Mouse (Mus musculus) heart, embryonic 13.5 days (tissue): Measurements from ENCODE around the gene Hcn1. TPM values are rescaled to one million over a fixed set of nuclear protein-coding genes. Genes with fewer than 3 reads are reported as not detected.

Experiments
- ATAC-seq: fragments of 200-750 bp; cut with Nextera tagmentation; 2 replicates; pipeline ENCODE4 v1.8.0; 2017; ENCODE audit warnings: moderate TSS enrichment; ENCODE audit not compliant: insufficient number of reproducible peaks, low FRiP score, low TSS enrichment; ENCODE audit errors: extremely low read depth
- H3K27ac ChIP-seq: fragments of 300-500 bp; sonication (generic); replicated peaks from 2 replicates; pipeline ENCODE4 v1.5.1; 2015; ENCODE audit warnings: moderate library complexity, mild to moderate bottlenecking, inconsistent platforms
- H3K27me3 ChIP-seq: fragments of 300-500 bp; sonication (generic); replicated peaks from 2 replicates; pipeline ENCODE4 v1.6.1; 2015; ENCODE audit warnings: mild to moderate bottlenecking, inconsistent platforms
- H3K36me3 ChIP-seq: fragments of 300-500 bp; sonication (generic); 2 replicates; pipeline ENCODE4 v1.6.1; 2015; ENCODE audit warnings: mild to moderate bottlenecking, inconsistent platforms
- H3K4me1 ChIP-seq: fragments of 300-500 bp; sonication (generic); 2 replicates; pipeline ENCODE4 v1.6.1; 2015; ENCODE audit warnings: inconsistent platforms
- H3K4me2 ChIP-seq: fragments of 300-500 bp; sonication (generic); 2 replicates; pipeline ENCODE4 v1.6.1; 2015; ENCODE audit warnings: inconsistent platforms, mild to moderate bottlenecking, moderate library complexity
- H3K4me3 ChIP-seq: fragments of 300-500 bp; sonication (generic); 2 replicates; pipeline ENCODE4 v1.5.1; 2015; ENCODE audit warnings: moderate library complexity, mild to moderate bottlenecking, inconsistent platforms
- H3K9ac ChIP-seq: fragments of 300-500 bp; sonication (generic); 2 replicates; pipeline ENCODE4 v1.6.1; 2015; ENCODE audit warnings: inconsistent platforms, mild to moderate bottlenecking, moderate library complexity
- H3K9me3 ChIP-seq: fragments of 300-500 bp; sonication (generic); 2 replicates; pipeline ENCODE4 v1.6.1; 2016; ENCODE audit warnings: inconsistent platforms
- WGBS: fragments of 180-500 bp; shearing (Covaris S2); methylation state at CpG from one replicate; pipeline ENCODE4 v1.1.7; 2015; ENCODE audit warnings: mixed read lengths; 5-methylcytosine and 5-hydroxymethylcytosine counted together
- polyA plus RNA-seq: library from polyadenylated mRNA; unstranded; fragments of >200 nt; fragmentation: Nextera tagmentation; extraction: Ambion mirVana; gene quantifications from 2 replicates; pipeline ENCODE4 v1.2.1, GENCODE M21; 2015

The Hcn1 gene
- polyA plus RNA-seq, 1 experiment from 2014 or later: 0.09 TPM

GRCm38 (mm10) chr13:118029579-118029978 lies 427.5 kb downstream of the Hcn1 start:
- Histone ChIP-seq H3K4me3 (no peak overlapping the region), H3K27me3 (no peaks in the 10 kb centered on the region), H3K4me2 (no peak overlapping the region), H3K9me3 (no peaks in the 10 kb centered on the region), H3K9ac (no peak overlapping the region), H3K27ac (no peak overlapping the region), H3K4me1 (no peaks in the 10 kb centered on the region), H3K36me3 (no peaks in the 10 kb centered on the region)
- 62% methylated on average over 3 of the region's 3 CpGs for WGBS
- no peak for ATAC-seq

DNA sequence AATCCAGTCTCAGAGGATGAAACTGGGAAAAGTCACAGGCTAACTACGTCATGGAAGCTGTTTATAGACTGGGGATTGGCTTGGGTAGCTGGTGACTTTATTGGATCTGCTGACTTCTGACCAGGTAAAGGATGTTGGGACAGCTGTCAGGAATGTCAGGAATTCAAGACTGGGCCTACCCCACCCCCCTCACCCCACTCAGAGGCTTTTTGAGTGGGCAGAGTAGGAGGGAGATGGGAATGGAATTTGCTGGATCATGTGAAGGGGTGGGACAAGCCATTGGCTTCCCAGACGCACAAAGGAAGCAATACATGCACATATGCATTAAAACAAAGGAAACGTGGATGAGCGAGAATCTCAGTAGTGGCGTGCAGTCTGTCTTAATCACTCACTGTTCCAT lies 433.5 kb downstream of the Hcn1 start:
- H3K4me2 ChIP-seq: no peak overlapping the region
- no peak overlapping the region for H3K4me3 ChIP-seq
- no peak overlapping the region for H3K9ac ChIP-seq
- H3K9me3 ChIP-seq: no peaks in the 10 kb centered on the region
- H3K27me3 ChIP-seq: no peaks in the 10 kb centered on the region
- WGBS: 73% methylated on average over 5 of the region's 5 CpGs
- H3K36me3 ChIP-seq: no peaks in the 10 kb centered on the region
- no peak for ATAC-seq
- no peak overlapping the region for H3K27ac ChIP-seq
- no peaks in the 10 kb centered on the region for H3K4me1 ChIP-seq
